Mouse (Mus musculus): ENCODE measurements around the gene Tbc1d9.
"Not testable (repeated sequence)": the region's sequence is repeated elsewhere in the genome, so short reads cannot be mapped to it uniquely, and the experiment has no call there.

The Tbc1d9 gene

GRCm38 (mm10) chr8:83233099-83233498 lies 67.9 kb downstream of the Tbc1d9 start:
- DNase-seq (ENCODE audit: low spot score in 2 of 2): no peak

- no peak for DNase-seq (ENCODE audit: low spot score in 2 of 2)
Observed at GRCm38 (mm10) chr8:83239341-83239740, 74.2 kb downstream of the Tbc1d9 start.

- peak; percentile 42 to 75 for DNase-seq (ENCODE audit: low spot score in 2 of 2)
Observed at GRCm38 (mm10) chr8:83244151-83244550, 79.0 kb downstream of the Tbc1d9 start.

- DNase-seq (ENCODE audit: low spot score in 2 of 2): no peak
Observed at GRCm38 (mm10) chr8:83250858-83251257, 85.7 kb downstream of the Tbc1d9 start.

GRCm38 (mm10) chr8:83251362-83252246 lies 86.5 kb downstream of the Tbc1d9 start:
- no peak for DNase-seq (ENCODE audit: low spot score in 2 of 2)

GRCm38 (mm10) chr8:83252791-83253190 lies 87.6 kb downstream of the Tbc1d9 start:
- DNase-seq (ENCODE audit: low spot score in 2 of 2): no peak

- DNase-seq (ENCODE audit: low spot score in 2 of 2): no peak
Observed at GRCm38 (mm10) chr8:83257631-83258030, 92.5 kb downstream of the Tbc1d9 start.

- DNase-seq (ENCODE audit: low spot score in 2 of 2): no peak
Observed at GRCm38 (mm10) chr8:83260418-83261215, 95.5 kb downstream of the Tbc1d9 start.

GRCm38 (mm10) chr8:83271172-83271571 lies 106.0 kb downstream of the Tbc1d9 start:
- no peak for DNase-seq (ENCODE audit: low spot score in 2 of 2)

- no peak for DNase-seq (ENCODE audit: low spot score in 2 of 2)
Observed at GRCm38 (mm10) chr8:83272464-83272863, 107.3 kb downstream of the Tbc1d9 start.

GRCm38 (mm10) chr8:83274470-83274869 lies 109.3 kb downstream of the Tbc1d9 start:
- DNase-seq (ENCODE audit: low spot score in 2 of 2): no peak

- no peak for DNase-seq (ENCODE audit: low spot score in 2 of 2)
Observed at GRCm38 (mm10) chr8:83278431-83278830, 113.3 kb downstream of the Tbc1d9 start.

GRCm38 (mm10) chr8:83285391-83285790 lies 120.2 kb downstream of the Tbc1d9 start:
- DNase-seq (ENCODE audit: low spot score in 2 of 2): no peak

GRCm38 (mm10) chr8:83290176-83290575 lies 125.0 kb downstream of the Tbc1d9 start, which contains the start of gene Ucp1:
Gene Ucp1 (plus strand): TSS chr8:83290352.
- no peak for DNase-seq (ENCODE audit: low spot score in 2 of 2)

GRCm38 (mm10) chr8:83297375-83297774 lies 132.2 kb downstream of the Tbc1d9 start:
- no peak for DNase-seq (ENCODE audit: low spot score in 2 of 2)

GRCm38 (mm10) chr8:83300135-83300534 lies 135.0 kb downstream of the Tbc1d9 start:
- no peak for DNase-seq (ENCODE audit: low spot score in 2 of 2)

- DNase-seq (ENCODE audit: low spot score in 2 of 2): no peak
Observed at GRCm38 (mm10) chr8:83304946-83305345, 139.8 kb downstream of the Tbc1d9 start.

GRCm38 (mm10) chr8:83309836-83310235 lies 144.7 kb downstream of the Tbc1d9 start:
- no peak for DNase-seq (ENCODE audit: low spot score in 2 of 2)

GRCm38 (mm10) chr8:83315084-83315483 lies 149.9 kb downstream of the Tbc1d9 start:
- DNase-seq (ENCODE audit: low spot score in 2 of 2): not testable (repeated sequence)

GRCm38 (mm10) chr8:83315691-83316090 lies 150.5 kb downstream of the Tbc1d9 start:
- DNase-seq (ENCODE audit: low spot score in 2 of 2): no peak

- no peak for DNase-seq (ENCODE audit: low spot score in 2 of 2)
Observed at GRCm38 (mm10) chr8:83320543-83320942, 155.4 kb downstream of the Tbc1d9 start.

- DNase-seq (ENCODE audit: low spot score in 2 of 2): no peak
Observed at GRCm38 (mm10) chr8:83322374-83322773, 157.2 kb downstream of the Tbc1d9 start.
